Comparison of ENCODE assay signal across 17 mouse cellular contexts in the genomic region with DNA sequence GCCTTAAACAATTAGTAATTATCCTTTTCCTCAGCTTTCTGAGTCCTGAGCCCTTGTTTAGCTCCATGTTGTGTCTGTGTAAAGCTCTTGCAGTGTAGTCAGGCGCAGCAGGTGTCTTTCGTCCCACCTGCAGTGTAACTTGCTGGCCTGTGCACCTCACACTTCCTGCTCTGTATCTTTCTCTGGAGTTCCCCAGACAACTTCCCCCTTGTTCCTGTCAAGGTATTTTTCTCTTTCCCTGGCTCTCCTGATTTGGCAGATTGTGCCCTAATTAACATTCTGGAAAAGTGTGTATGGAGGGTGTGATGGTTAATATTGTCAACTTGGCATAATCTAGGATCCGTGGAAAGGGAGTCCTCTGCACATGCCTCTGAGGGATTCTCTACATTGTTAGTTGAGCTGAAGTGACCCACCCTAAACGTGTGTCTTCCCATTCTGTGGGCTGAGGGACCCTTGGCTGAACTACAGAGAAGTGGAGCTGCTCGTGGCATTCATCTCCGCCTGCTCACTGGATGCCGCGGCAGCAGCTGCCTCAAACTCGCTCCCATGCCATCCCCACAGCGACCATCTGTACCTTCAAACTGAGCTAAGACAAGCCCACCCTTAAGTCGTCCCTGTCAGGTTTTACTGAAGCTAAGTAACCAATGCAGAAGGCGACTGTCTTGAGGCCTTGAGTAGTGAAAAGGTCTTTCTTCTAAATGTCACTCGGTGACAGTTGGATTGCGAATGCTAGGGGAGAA. TPM values are rescaled to one million over a fixed set of nuclear protein-coding genes. Genes with fewer than 3 reads are reported as not detected.
DNase-seq lines count a peak whose midpoint lies in the region; ATAC-seq and TF ChIP-seq lines count a peak whose summit lies in the region.
"Had no signal": no experiment of that assay in that cellular context is flagged by ENCODE, and none has a peak within 500 bp of the region (broad histone marks: within the 10 kb centered on the region; RNA-seq: fewer than 3 reads in every experiment).

No protein-coding gene starts in this region.

- H3K4me3 ChIP-seq in cerebellum, adult 2 months (replicated peaks; ENCODE audit: insufficient read depth, low read depth, low read length), result no peak overlapping the region
- H3K4me3 ChIP-seq in forebrain, postnatal 0 days (ENCODE audit: low read depth, low read length), result no peak overlapping the region
- H3K4me3 ChIP-seq in forebrain, embryonic 11.5 days (ENCODE audit: low read depth, low read length), result no peak overlapping the region
- H3K4me3 ChIP-seq in spleen, adult 2 months (ENCODE audit: extremely low read depth, insufficient read depth, insufficient read length), result no peak overlapping the region
- H3K4me3 ChIP-seq: kidney, embryonic 15.5 days; liver, embryonic 12.5 days; lung, embryonic 15.5 days; midbrain, embryonic 12.5 days had no signal

- 14% methylated on average over 14 of the region's 14 CpGs for WGBS in cerebellum, adult 2 months
- WGBS in forebrain, postnatal 0 days, result 45% methylated on average over 14 of the region's 14 CpGs
- 86% methylated on average over 14 of the region's 14 CpGs for WGBS in forebrain, embryonic 11.5 days
- 76% methylated on average over 14 of the region's 14 CpGs for WGBS in spleen, adult 2 months

- peak overlapping the region; percentile 36; the same call in 1 of the 2 replicates for H3K27ac ChIP-seq in cerebellum, adult 2 months (ENCODE audit: insufficient read depth, low read length)
- H3K27ac ChIP-seq in forebrain, postnatal 0 days (ENCODE audit: low read depth, low read length), result no peak overlapping the region
- no peak overlapping the region for H3K27ac ChIP-seq in forebrain, embryonic 11.5 days (ENCODE audit: low read depth, low read length)
- H3K27ac ChIP-seq in spleen, adult 2 months (ENCODE audit: insufficient read depth, low read length), result peak overlapping the region; percentile 54
- H3K27ac ChIP-seq: kidney, embryonic 15.5 days; liver, embryonic 12.5 days; lung, embryonic 15.5 days; midbrain, embryonic 12.5 days had no signal

- H3K4me1 ChIP-seq in cerebellum, adult 2 months (ENCODE audit: control insufficient read depth, insufficient read depth, low read length), result peaks cover 19% of the 10 kb centered on the region
- 0 out of 2 replicates have a peak, but pooled peaks cover 4% of the 10 kb centered on the region for H3K4me1 ChIP-seq in forebrain, postnatal 0 days (ENCODE audit: insufficient read depth)
- no peaks in the 10 kb centered on the region for H3K4me1 ChIP-seq in forebrain, embryonic 11.5 days (replicated peaks; ENCODE audit: control insufficient read depth, insufficient read depth, low read length)
- peaks cover 22% of the 10 kb centered on the region for H3K4me1 ChIP-seq in spleen, adult 2 months (ENCODE audit: control insufficient read depth, insufficient read depth, insufficient read length)
- H3K4me1 ChIP-seq: kidney, embryonic 15.5 days; liver, embryonic 12.5 days; lung, embryonic 15.5 days; midbrain, embryonic 12.5 days had no signal

- H3K36me3 ChIP-seq in forebrain, postnatal 0 days (ENCODE audit: insufficient read depth), result peaks cover 51% of the 10 kb centered on the region
- H3K36me3 ChIP-seq in forebrain, embryonic 11.5 days (ENCODE audit: control insufficient read depth, insufficient read depth, low read length), result no peaks in the 10 kb centered on the region; the same call in 1 of the 2 replicates
- H3K36me3 ChIP-seq in spleen, adult 2 months (ENCODE audit: control insufficient read depth, insufficient read depth, low read length), result peaks cover 10% of the 10 kb centered on the region

- no peak for TF ChIP-seq CTCF in cerebellum, adult 2 months (IDR thresholded peaks at IDR 0.05; ENCODE audit: borderline replicate concordance, insufficient read depth, low read depth, low read length)
- no peak for TF ChIP-seq CTCF in forebrain, postnatal 0 days (IDR thresholded peaks at IDR 0.05; ENCODE audit: low read depth)
- TF ChIP-seq CTCF in spleen, adult 2 months (IDR thresholded peaks at IDR 0.05; ENCODE audit: extremely low read depth, insufficient read depth, insufficient read length, insufficient replicate concordance), result no peak

- no peak overlapping the region for H3K9ac ChIP-seq in forebrain, postnatal 0 days
- H3K9ac ChIP-seq in forebrain, embryonic 11.5 days (ENCODE audit: low read length), result no peak overlapping the region
- H3K9ac ChIP-seq: kidney, embryonic 15.5 days; liver, embryonic 12.5 days; lung, embryonic 15.5 days; midbrain, embryonic 12.5 days had no signal

- no peaks in the 10 kb centered on the region for H3K27me3 ChIP-seq in cerebellum, adult 2 months (ENCODE audit: control insufficient read depth, insufficient read depth, low read length)
- no peaks in the 10 kb centered on the region for H3K27me3 ChIP-seq in forebrain, postnatal 0 days (ENCODE audit: insufficient read depth, low read length)
- no peaks in the 10 kb centered on the region for H3K27me3 ChIP-seq in forebrain, embryonic 11.5 days (ENCODE audit: control insufficient read depth, insufficient read depth, low read length)
- no peaks in the 10 kb centered on the region for H3K27me3 ChIP-seq in spleen, adult 2 months (ENCODE audit: control insufficient read depth, insufficient read depth, low read length)
- H3K27me3 ChIP-seq: kidney, embryonic 15.5 days; liver, embryonic 12.5 days; lung, embryonic 15.5 days; midbrain, embryonic 12.5 days had no signal

- peak in 1 of 2 experiments; percentile 53 for DNase-seq in cerebellum, adult 2 months
- no peak for DNase-seq in cerebellum, adult 11 months
- no peak for DNase-seq in forebrain, postnatal 0 days
- DNase-seq in forebrain, embryonic 11.5 days (ENCODE audit: low spot score), result no peak
- peak in 1 of 2 experiments; percentile 40 for DNase-seq in spleen, adult 2 months (ENCODE audit: low read depth in 1 of 2, low spot score in 2 of 2)
- DNase-seq in spleen, postnatal 4 days (ENCODE audit: low spot score in 2 of 2), result no peak
- no peak for DNase-seq in right cerebral cortex, postnatal 36 days (ENCODE audit: low spot score in 2 of 2)
- DNase-seq: adrenal gland, postnatal 25 days; heart, adult 11 months; heart, postnatal 4 days; layer of hippocampus, postnatal 36 days had no signal

- no peak overlapping the region for H3K4me2 ChIP-seq in forebrain, postnatal 0 days (ENCODE audit: low read depth)
- H3K4me2 ChIP-seq in forebrain, embryonic 11.5 days (ENCODE audit: low read depth, low read length, severe bottlenecking), result no peak overlapping the region
- H3K4me2 ChIP-seq: kidney, embryonic 15.5 days; liver, embryonic 12.5 days; lung, embryonic 15.5 days; midbrain, embryonic 12.5 days had no signal

- no peaks in the 10 kb centered on the region for H3K9me3 ChIP-seq in forebrain, postnatal 0 days (ENCODE audit: low read length)
- H3K9me3 ChIP-seq in forebrain, embryonic 11.5 days (ENCODE audit: control insufficient read depth, low read length), result no peaks in the 10 kb centered on the region
- H3K9me3 ChIP-seq: kidney, embryonic 15.5 days; liver, embryonic 12.5 days; lung, embryonic 15.5 days; midbrain, embryonic 12.5 days had no signal

- no peak for TF ChIP-seq POLR2A in cerebellum, adult 2 months (IDR thresholded peaks at IDR 0.05; ENCODE audit: borderline replicate concordance, insufficient read depth, low read length)
- TF ChIP-seq POLR2A in spleen, adult 2 months (IDR thresholded peaks at IDR 0.05; ENCODE audit: low read depth, low read length), result no peak

- ATAC-seq in forebrain, postnatal 0 days, result peak; percentile 79
- ATAC-seq in forebrain, embryonic 11.5 days (replicated peaks; ENCODE audit: low FRiP score), result no peak
- ATAC-seq in neutrophil, adult 5-6 weeks (ENCODE audit: extremely low read depth, insufficient number of reproducible peaks, low FRiP score, poor library complexity, severe bottlenecking), result peak; percentile 29; the same call in 1 of the 2 replicates
- ATAC-seq: intestine, embryonic 16.5 days; liver, embryonic 12.5 days had no signal

RNA-seq across cellular contexts. Expression of a gene that starts 42.2 kb away (rescaled TPM):
- 26.0 and 26.6 TPM in 2 replicates for polyA plus RNA-seq in cerebellum, adult 2 months (2012; rRNA removed)
- 26.5 and 27.4 TPM in 2 replicates for total RNA-seq in forebrain, postnatal 0 days (2014; rRNA removed)
- polyA plus RNA-seq in forebrain, postnatal 0 days (2015; fragmentation: Nextera tagmentation; extraction: Ambion mirVana), result 25.1 and 28.5 TPM in 2 replicates
- 35.7 and 44.0 TPM in 2 replicates for polyA plus RNA-seq in forebrain, embryonic 11.5 days (2014; fragmentation: Nextera tagmentation; extraction: Ambion mirVana)
- 53.1 and 69.6 TPM in 2 replicates for polyA plus RNA-seq in spleen, adult 2 months (2012; rRNA removed)
- 78.6 and 82.3 TPM in 2 replicates for total RNA-seq in neutrophil, adult 5-6 weeks (2017)

Comparison
In these comparisons a context has a peak if more than half of its experiments do, and no peak if none do; other contexts are left out.
1. H3K27ac ChIP-seq: peak in cerebellum, adult 2 months (single experiment) and spleen, adult 2 months (single experiment); none in forebrain, postnatal 0 days (single experiment) and forebrain, embryonic 11.5 days (single experiment).